Mouse (Mus musculus) heart, postnatal 0 days (tissue): ENCODE results near the gene Susd1.

Experiments used
- CTCF ChIP-seq: IDR thresholded peaks from 2 replicates; pipeline ENCODE4 v1.5.1; 2016; ENCODE audit warnings: antibody characterized with exemption, control low read depth, low read depth
- EP300 ChIP-seq: IDR thresholded peaks from 2 replicates; pipeline ENCODE4 v1.6.1; 2016; ENCODE audit warnings: antibody characterized with exemption, low read depth

DNA sequence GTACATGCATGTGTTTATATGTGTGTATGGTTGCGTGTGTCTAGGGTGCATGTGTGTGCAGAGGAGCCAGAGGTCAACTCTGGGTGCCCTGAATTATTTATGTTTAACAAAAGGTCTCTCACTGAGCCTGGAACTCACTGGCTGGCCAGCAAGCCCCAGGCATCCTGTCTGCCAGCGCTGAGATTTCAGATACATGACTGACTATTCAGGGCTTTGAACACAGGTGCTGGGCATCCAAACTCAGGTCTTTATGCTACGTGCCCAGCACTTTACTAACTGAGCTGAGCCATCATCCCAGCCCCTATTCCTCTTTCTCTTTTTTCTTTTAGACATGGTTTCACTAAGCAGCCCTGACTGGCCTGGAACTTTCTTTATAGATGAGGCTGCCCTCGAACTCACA lies 59.8 kb downstream of the Susd1 start:
- TF ChIP-seq CTCF = no peak
- TF ChIP-seq EP300 = no peak
